Mouse (Mus musculus) midbrain, embryonic 16.5 days (tissue): ENCODE measurements around the gene Map3k5. TPM values are rescaled to one million over a fixed set of nuclear protein-coding genes. Genes with fewer than 3 reads are reported as not detected.

Source experiments
- polyA plus RNA-seq: library from polyadenylated mRNA; unstranded; fragments of >200 nt; fragmentation: Nextera tagmentation; extraction: Ambion mirVana; gene quantifications from 2 replicates; pipeline ENCODE4 v1.2.1, GENCODE M21; 2015

Map3k5 gene
- polyA plus RNA-seq, 1 experiment from 2014 or later: 1.2 TPM

Other genes starting within 250 kb of the Map3k5 start
- 0.35 and 0.84 TPM in 2 replicates for gene Il20ra, start 221.9 kb upstream of the Map3k5 start, polyA plus RNA-seq
- 1.5 and 2.5 TPM in 2 replicates for gene Slc35d3, start 83.0 kb upstream of the Map3k5 start, polyA plus RNA-seq
- gene Pex7, start 26.8 kb upstream of the Map3k5 start, polyA plus RNA-seq: 26.0 and 32.8 TPM in 2 replicates
- gene Map7, start 214.0 kb downstream of the Map3k5 start, polyA plus RNA-seq: 8.5 and 10.3 TPM in 2 replicates